Mouse (Mus musculus) liver, postnatal 0 days (tissue): Measurements from ENCODE around the gene Tepp.

Experiments used
- CTCF ChIP-seq: sonication (generic); IDR thresholded peaks from 2 replicates; pipeline ENCODE4 v1.5.1; 2016; ENCODE audit warnings: antibody characterized with exemption, low read depth
- EP300 ChIP-seq: IDR thresholded peaks from 2 replicates; pipeline ENCODE4 v1.6.1; 2016; ENCODE audit warnings: antibody characterized with exemption, low read depth, mild to moderate bottlenecking

DNA sequence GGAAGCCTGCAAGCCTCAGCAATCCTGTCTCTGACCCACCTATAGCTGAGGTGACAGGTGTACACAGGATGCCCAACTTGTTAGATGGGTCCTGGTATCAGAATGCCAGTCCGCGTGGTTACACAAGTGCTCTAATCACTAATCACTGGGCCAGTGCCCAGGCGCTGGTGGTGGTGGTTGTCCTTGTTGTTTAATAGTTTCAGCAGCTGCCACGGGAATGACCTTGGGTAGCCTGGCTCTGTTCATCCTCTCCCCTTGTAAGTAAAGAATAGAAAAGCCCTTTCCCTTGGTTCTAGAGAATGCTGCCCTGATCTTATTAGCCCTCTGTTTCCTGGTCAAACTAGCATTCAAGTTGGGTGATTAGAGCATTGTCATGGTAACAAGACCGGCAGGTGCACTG lies 31.4 kb downstream of the Tepp start:
- TF ChIP-seq CTCF (no peak), EP300 (no peak)
